Mouse (Mus musculus) spleen, adult 2 months (tissue): ENCODE measurements at regions not wholly inside any gene's neighbourhood (a gene's known extent, or its start where the extent isn't known, plus 50 kb on each side); places are given as distances from the start of the nearest gene placed in this dataset.
"Not testable (repeated sequence)": the region's sequence is repeated elsewhere in the genome, so short reads cannot be mapped to it uniquely, and the experiment has no call there.

Experiments
- DNase-seq, 2 experiments: peaks; one replicate each; pipeline versions ENCODE4 v3.0.0 to v3.0.0-alpha.2; 2012 to 2021; ENCODE audit warnings: low spot score in 2 of 2, low read depth in 1 of 2
- H3K27ac ChIP-seq: fragments of 200-500 bp; 2 replicates; pipeline ENCODE4 v1.5.1; 2012; ENCODE audit warnings: low read length, inconsistent platforms; ENCODE audit not compliant: insufficient read depth
- H3K27me3 ChIP-seq: fragments of 200-500 bp; 2 replicates; pipeline ENCODE4 v1.6.1; 2012; ENCODE audit warnings: mild to moderate bottlenecking, moderate library complexity, low read length, inconsistent platforms; ENCODE audit not compliant: control insufficient read depth, insufficient read depth
- H3K36me3 ChIP-seq: fragments of 200-500 bp; 2 replicates; pipeline ENCODE4 v1.6.1; 2012; ENCODE audit warnings: mild to moderate bottlenecking, low read length, inconsistent platforms; ENCODE audit not compliant: control insufficient read depth, insufficient read depth
- H3K4me1 ChIP-seq: fragments of 200-500 bp; 2 replicates; pipeline ENCODE4 v1.6.1; 2011; ENCODE audit warnings: inconsistent platforms; ENCODE audit not compliant: control insufficient read depth, insufficient read depth, insufficient read length
- H3K4me3 ChIP-seq: fragments of 200-500 bp; 2 replicates; pipeline ENCODE4 v1.5.1; 2011; ENCODE audit warnings: mild to moderate bottlenecking, inconsistent platforms; ENCODE audit not compliant: insufficient read depth, insufficient read length; ENCODE audit errors: extremely low read depth
- CTCF ChIP-seq: fragments of 200-500 bp; IDR thresholded peaks from 2 replicates; pipeline ENCODE4 v1.5.1; 2011; ENCODE audit warnings: mild to moderate bottlenecking, inconsistent platforms; ENCODE audit not compliant: insufficient read depth, insufficient read length, insufficient replicate concordance; ENCODE audit errors: extremely low read depth
- POLR2A ChIP-seq: fragments of 200-500 bp; IDR thresholded peaks from 2 replicates; pipeline ENCODE4 v1.6.1; 2011; ENCODE audit warnings: low read depth, low read length, inconsistent platforms
- WGBS: fragments of 180-500 bp; shearing (Covaris S2); methylation state at CpG from one replicate; pipeline ENCODE4 v1.1.7; 2018; 5-methylcytosine and 5-hydroxymethylcytosine counted together

DNA sequence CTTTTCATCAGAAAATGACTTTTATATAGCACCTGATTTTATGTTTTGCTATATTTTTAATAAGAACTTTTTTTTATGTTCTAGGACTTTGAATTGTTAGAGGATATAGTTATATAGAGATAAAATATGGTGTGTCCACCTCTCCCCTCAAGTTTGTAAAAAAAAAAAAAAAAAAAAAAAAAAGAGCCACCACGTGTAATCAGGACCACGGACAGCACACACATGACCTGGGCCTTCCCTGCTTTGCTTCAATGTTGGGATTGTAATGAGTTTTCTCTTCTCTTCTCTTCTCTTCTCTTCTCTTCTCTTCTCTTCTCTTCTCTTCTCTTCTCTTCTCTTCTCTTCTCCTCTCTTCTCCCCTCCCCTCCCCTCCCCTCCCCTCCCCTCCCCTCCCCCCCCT lies 78.5 kb downstream of the 1700010I14Rik start:
- 4% methylated on average over 2 of the region's 2 CpGs for WGBS
- not testable (repeated sequence) for H3K27me3 ChIP-seq, H3K27ac ChIP-seq, H3K4me3 ChIP-seq, DNase-seq, H3K4me1 ChIP-seq, H3K36me3 ChIP-seq

GRCm38 (mm10) chr17:9068859-9069602 lies 80.9 kb downstream of the 1700010I14Rik start:
- Histone ChIP-seq H3K4me1 (no peaks in the 10 kb centered on the region), H3K27me3 (no peaks in the 10 kb centered on the region), H3K27ac (no peak overlapping the region), H3K4me3 (no peak overlapping the region), H3K36me3 (no peaks in the 10 kb centered on the region)
- no peak for TF ChIP-seq CTCF
- WGBS = 86% methylated on average over 5 of the region's 5 CpGs
- DNase-seq = no peak

GRCm38 (mm10) chr17:9083629-9084028 lies 95.5 kb downstream of the 1700010I14Rik start:
- Histone ChIP-seq H3K4me1 (no peaks in the 10 kb centered on the region), H3K27me3 (no peaks in the 10 kb centered on the region), H3K27ac (no peak overlapping the region), H3K4me3 (no peak overlapping the region), H3K36me3 (no peaks in the 10 kb centered on the region)
- TF ChIP-seq CTCF (no peak), POLR2A (no peak)
- no peak for DNase-seq
- 84% methylated on average over 5 of the region's 5 CpGs for WGBS

DNA sequence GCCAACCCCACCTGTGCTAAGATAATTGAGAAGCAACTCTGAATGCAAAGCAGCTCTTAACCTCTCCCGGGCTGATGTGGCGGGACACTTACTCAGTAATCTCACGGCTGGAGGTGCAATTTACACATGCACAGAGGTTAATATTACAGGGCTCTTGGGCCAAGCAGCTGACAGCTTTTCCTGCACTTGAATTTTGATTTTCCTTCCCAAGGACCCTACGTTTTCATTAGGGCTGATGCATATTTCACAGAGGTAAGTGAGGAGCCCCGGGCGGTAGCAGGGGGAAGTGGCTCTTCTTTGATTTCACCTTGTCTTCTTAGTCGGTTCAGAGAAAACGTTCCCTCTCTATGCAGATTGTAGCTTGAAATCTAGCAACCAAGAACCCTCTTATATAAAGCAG lies 139.7 kb downstream of the 1700010I14Rik start:
- Histone ChIP-seq H3K4me1 (no peaks in the 10 kb centered on the region), H3K27me3 (no peaks in the 10 kb centered on the region), H3K36me3 (no peaks in the 10 kb centered on the region), H3K27ac (no peak overlapping the region), H3K4me3 (no peak overlapping the region)
- TF ChIP-seq CTCF = no peak
- TF ChIP-seq POLR2A = no peak
- DNase-seq = no peak
- 60% methylated on average over 8 of the region's 8 CpGs for WGBS

DNA sequence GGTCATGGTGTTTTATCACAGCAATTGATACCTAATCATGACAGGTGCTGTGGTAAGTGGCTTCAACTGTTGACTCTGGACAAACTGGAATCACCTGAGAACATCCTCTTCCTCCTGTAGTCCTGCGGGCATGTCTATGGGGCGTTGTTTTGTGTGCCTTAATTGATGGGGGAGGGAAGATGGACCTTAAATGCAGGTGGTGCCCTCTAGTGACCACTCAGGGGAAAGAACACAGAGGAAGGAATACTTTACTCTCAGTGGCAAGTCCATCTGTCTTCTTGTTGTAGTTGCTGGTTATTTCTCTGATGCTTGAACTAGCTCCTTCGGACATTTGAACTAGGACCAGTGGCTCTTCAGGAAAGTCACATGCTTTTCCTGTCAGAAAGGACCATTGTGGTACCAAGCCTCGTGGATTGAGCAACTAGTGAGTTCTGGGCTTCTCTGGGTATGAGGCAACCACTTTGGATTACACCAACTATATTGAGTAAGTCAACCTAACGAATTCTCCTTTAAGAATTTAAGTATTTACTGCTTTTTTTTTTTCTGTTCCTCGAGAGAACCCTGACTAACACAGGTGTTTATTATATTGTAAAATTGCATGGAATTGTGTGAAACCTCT lies 157.6 kb downstream of the 1700010I14Rik start:
- no peaks in the 10 kb centered on the region for H3K4me1 ChIP-seq
- 53% methylated on average over 6 of the region's 6 CpGs for WGBS
- H3K27ac ChIP-seq = no peak overlapping the region
- no peak overlapping the region for H3K4me3 ChIP-seq
- no peak for DNase-seq
- H3K36me3 ChIP-seq = no peaks in the 10 kb centered on the region
- TF ChIP-seq POLR2A (no peak), CTCF (no peak)
- no peaks in the 10 kb centered on the region for H3K27me3 ChIP-seq

GRCm38 (mm10) chr17:9150654-9151053 lies 162.5 kb downstream of the 1700010I14Rik start:
- TF ChIP-seq CTCF (no peak), POLR2A (no peak)
- DNase-seq = no peak
- no peaks in the 10 kb centered on the region for H3K4me1 ChIP-seq
- no peaks in the 10 kb centered on the region for H3K36me3 ChIP-seq
- H3K4me3 ChIP-seq = no peak overlapping the region
- WGBS = 95% methylated on average over 1 of the region's 1 CpGs
- no peak overlapping the region for H3K27ac ChIP-seq
- H3K27me3 ChIP-seq = no peaks in the 10 kb centered on the region

DNA sequence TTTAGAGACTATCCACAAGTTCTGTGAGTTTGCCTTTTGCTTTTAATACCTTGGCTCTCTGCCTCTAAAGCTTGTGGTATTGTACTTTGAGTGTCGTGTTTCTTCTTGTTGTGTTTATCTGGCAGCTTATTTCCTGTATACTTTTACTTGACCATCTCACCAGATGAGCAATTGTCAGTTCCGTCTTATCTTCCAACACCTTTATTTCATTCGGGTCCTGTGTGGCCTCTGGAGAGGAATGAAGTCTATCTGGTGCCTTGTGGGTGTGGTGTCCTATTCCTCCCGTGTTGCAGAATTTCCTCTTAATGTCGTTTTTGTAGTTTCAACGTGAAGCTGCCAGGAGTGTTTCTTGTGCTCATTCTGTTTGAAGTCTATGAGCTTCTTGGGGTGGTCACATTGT lies 174.0 kb downstream of the 1700010I14Rik start:
- no peaks in the 10 kb centered on the region for H3K36me3 ChIP-seq
- no peaks in the 10 kb centered on the region for H3K27me3 ChIP-seq
- WGBS = 61% methylated on average over 6 of the region's 6 CpGs
- TF ChIP-seq POLR2A (no peak), CTCF (no peak)
- no peak overlapping the region for H3K27ac ChIP-seq
- no peaks in the 10 kb centered on the region for H3K4me1 ChIP-seq
- DNase-seq = no peak
- no peak overlapping the region for H3K4me3 ChIP-seq
